Mouse (Mus musculus): Measurements from ENCODE around the gene Slc2a9. TPM values are rescaled to one million over a fixed set of nuclear protein-coding genes. Genes with fewer than 3 reads are reported as not detected.

The Slc2a9 gene
- polyA plus RNA-seq, 1 experiment from 2014 or later, result 1.6 TPM

- Histone ChIP-seq H3K27me3 (ENCODE audit: control insufficient read depth, insufficient read depth, low read length) (no peaks in the 10 kb centered on the region), H3K36me3 (ENCODE audit: control insufficient read depth, insufficient read depth, low read length) (no peaks in the 10 kb centered on the region), H3K4me1 (ENCODE audit: control insufficient read depth, insufficient read depth, low read length) (no peaks in the 10 kb centered on the region), H3K4me3 (ENCODE audit: low read length) (no peak overlapping the region), H3K27ac (ENCODE audit: low read depth, low read length) (no peak overlapping the region), H3K4me2 (replicated peaks; ENCODE audit: low read depth, low read length) (no peak overlapping the region), H3K9ac (ENCODE audit: low read depth, low read length) (no peak overlapping the region), H3K9me3 (ENCODE audit: control insufficient read depth, low read length) (no peaks in the 10 kb centered on the region)
- no peak for ATAC-seq (ENCODE audit: low FRiP score, low TSS enrichment)
- 88% methylated on average over 6 of the region's 6 CpGs for WGBS
Measured at GRCm38 (mm10) chr5:38493890-38494289, 9.1 kb downstream of the Slc2a9 start.

DNA sequence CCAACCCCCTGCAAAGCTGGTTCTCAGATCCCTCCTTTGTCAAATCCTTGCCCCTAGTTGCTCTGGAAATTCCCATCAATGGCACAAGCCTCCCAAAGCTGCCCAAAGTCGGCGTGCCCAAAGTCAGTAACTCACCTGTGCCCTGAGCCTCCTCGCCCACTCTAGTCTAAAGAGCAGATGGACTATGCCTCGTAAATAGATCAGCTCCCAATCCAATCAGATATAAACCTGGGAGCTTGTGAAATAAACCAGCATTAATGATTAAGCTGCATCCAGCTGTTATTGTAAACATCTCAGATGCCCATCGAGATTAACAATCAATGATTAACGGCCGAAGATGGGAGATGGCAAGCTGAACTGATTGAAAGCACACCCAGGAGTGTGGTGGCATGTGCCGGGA lies 11.2 kb downstream of the Slc2a9 start:
- H3K9me3 ChIP-seq (ENCODE audit: control insufficient read depth, low read length), result no peaks in the 10 kb centered on the region
- no peak overlapping the region for H3K4me2 ChIP-seq (replicated peaks; ENCODE audit: low read depth, low read length)
- H3K9ac ChIP-seq (ENCODE audit: low read depth, low read length), result no peak overlapping the region
- no peak overlapping the region for H3K27ac ChIP-seq (ENCODE audit: low read depth, low read length)
- no peaks in the 10 kb centered on the region for H3K27me3 ChIP-seq (ENCODE audit: control insufficient read depth, insufficient read depth, low read length)
- 83% methylated on average over 8 of the region's 8 CpGs for WGBS
- H3K4me1 ChIP-seq (ENCODE audit: control insufficient read depth, insufficient read depth, low read length), result no peaks in the 10 kb centered on the region
- H3K36me3 ChIP-seq (ENCODE audit: control insufficient read depth, insufficient read depth, low read length), result no peaks in the 10 kb centered on the region
- H3K4me3 ChIP-seq (ENCODE audit: low read length), result no peak overlapping the region
- ATAC-seq (ENCODE audit: low FRiP score, low TSS enrichment), result no peak

- Histone ChIP-seq H3K4me1 (ENCODE audit: control insufficient read depth, insufficient read depth, low read length) (no peaks in the 10 kb centered on the region), H3K36me3 (ENCODE audit: control insufficient read depth, insufficient read depth, low read length) (no peaks in the 10 kb centered on the region), H3K27ac (ENCODE audit: low read depth, low read length) (no peak overlapping the region), H3K4me2 (replicated peaks; ENCODE audit: low read depth, low read length) (no peak overlapping the region), H3K9me3 (ENCODE audit: control insufficient read depth, low read length) (no peaks in the 10 kb centered on the region), H3K27me3 (ENCODE audit: control insufficient read depth, insufficient read depth, low read length) (no peaks in the 10 kb centered on the region), H3K4me3 (ENCODE audit: low read length) (no peak overlapping the region), H3K9ac (ENCODE audit: low read depth, low read length) (no peak overlapping the region)
- no peak for ATAC-seq (ENCODE audit: low FRiP score, low TSS enrichment)
- 87% methylated on average over 4 of the region's 4 CpGs for WGBS
Measured at GRCm38 (mm10) chr5:38489739-38490138, 13.2 kb downstream of the Slc2a9 start.

DNA sequence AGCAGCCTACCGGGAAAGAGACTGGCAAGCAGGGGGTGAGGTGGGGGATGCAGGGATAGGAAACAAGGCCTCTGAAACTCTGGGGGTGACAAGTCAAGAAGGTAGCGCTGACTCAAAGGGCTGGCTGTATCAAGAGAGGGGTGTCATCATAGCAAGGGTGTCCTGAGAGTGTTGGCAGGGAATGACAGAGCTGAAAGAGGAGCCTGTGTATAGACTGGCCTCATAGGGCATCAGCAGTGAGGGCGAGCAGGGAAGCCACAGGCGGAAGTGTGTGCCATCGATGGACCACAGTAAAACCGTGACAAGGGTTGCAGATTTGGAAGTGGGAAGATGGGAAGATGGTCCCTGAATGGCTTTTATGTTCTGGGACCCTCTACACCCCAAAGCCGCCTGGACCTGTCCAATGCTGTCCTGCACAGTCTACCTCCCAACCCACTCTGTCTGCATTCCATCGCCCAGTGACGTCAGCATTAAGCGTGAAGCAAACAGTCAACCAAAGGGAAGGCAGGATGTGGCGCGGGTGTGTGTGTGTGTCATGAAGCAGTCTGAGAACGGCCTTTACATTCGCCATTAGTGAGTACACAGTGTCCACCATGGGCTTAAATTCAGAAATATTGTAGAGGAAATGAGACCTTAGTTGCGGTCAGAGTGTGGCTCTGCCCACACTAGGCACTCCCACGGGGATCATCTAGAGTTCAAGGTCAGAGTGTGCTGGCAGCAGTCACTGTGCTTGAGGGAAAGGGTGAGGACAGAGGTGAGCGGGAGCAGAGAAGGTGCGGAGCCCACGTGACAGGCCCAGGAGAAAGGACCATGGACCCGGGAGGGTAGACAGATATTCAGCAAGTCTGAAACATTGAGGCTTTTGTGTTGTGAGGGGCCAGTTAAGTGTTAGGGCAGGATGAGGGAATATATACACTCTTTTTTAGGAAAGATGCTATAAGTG lies 14.0 kb downstream of the Slc2a9 start:
- H3K27me3 ChIP-seq (ENCODE audit: control insufficient read depth, insufficient read depth, low read length), result no peaks in the 10 kb centered on the region
- no peak overlapping the region for H3K4me3 ChIP-seq (ENCODE audit: low read length)
- no peaks in the 10 kb centered on the region for H3K36me3 ChIP-seq (ENCODE audit: control insufficient read depth, insufficient read depth, low read length)
- H3K4me2 ChIP-seq (replicated peaks; ENCODE audit: low read depth, low read length), result no peak overlapping the region
- H3K27ac ChIP-seq (ENCODE audit: low read depth, low read length), result no peak overlapping the region
- H3K9ac ChIP-seq (ENCODE audit: low read depth, low read length), result no peak overlapping the region
- H3K9me3 ChIP-seq (ENCODE audit: control insufficient read depth, low read length), result no peaks in the 10 kb centered on the region
- no peak for ATAC-seq (ENCODE audit: low FRiP score, low TSS enrichment)
- no peaks in the 10 kb centered on the region for H3K4me1 ChIP-seq (ENCODE audit: control insufficient read depth, insufficient read depth, low read length)
- 69% methylated on average over 20 of the region's 20 CpGs for WGBS

GRCm38 (mm10) chr5:38488026-38488425 lies 14.9 kb downstream of the Slc2a9 start:
- no peaks in the 10 kb centered on the region for H3K4me1 ChIP-seq (ENCODE audit: control insufficient read depth, insufficient read depth, low read length)
- no peaks in the 10 kb centered on the region for H3K9me3 ChIP-seq (ENCODE audit: control insufficient read depth, low read length)
- no peaks in the 10 kb centered on the region for H3K36me3 ChIP-seq (ENCODE audit: control insufficient read depth, insufficient read depth, low read length)
- no peak overlapping the region for H3K27ac ChIP-seq (ENCODE audit: low read depth, low read length)
- no peak overlapping the region for H3K9ac ChIP-seq (ENCODE audit: low read depth, low read length)
- ATAC-seq (ENCODE audit: low FRiP score, low TSS enrichment), result no peak
- 56% methylated on average over 6 of the region's 6 CpGs for WGBS
- H3K27me3 ChIP-seq (ENCODE audit: control insufficient read depth, insufficient read depth, low read length), result no peaks in the 10 kb centered on the region
- no peak overlapping the region for H3K4me3 ChIP-seq (ENCODE audit: low read length)
- H3K4me2 ChIP-seq (replicated peaks; ENCODE audit: low read depth, low read length), result no peak overlapping the region

GRCm38 (mm10) chr5:38487247-38487646 lies 15.7 kb downstream of the Slc2a9 start:
- no peaks in the 10 kb centered on the region for H3K4me1 ChIP-seq (ENCODE audit: control insufficient read depth, insufficient read depth, low read length)
- no peak overlapping the region for H3K4me3 ChIP-seq (ENCODE audit: low read length)
- no peaks in the 10 kb centered on the region for H3K36me3 ChIP-seq (ENCODE audit: control insufficient read depth, insufficient read depth, low read length)
- H3K9me3 ChIP-seq (ENCODE audit: control insufficient read depth, low read length), result no peaks in the 10 kb centered on the region
- H3K4me2 ChIP-seq (replicated peaks; ENCODE audit: low read depth, low read length), result no peak overlapping the region
- H3K27ac ChIP-seq (ENCODE audit: low read depth, low read length), result no peak overlapping the region
- H3K27me3 ChIP-seq (ENCODE audit: control insufficient read depth, insufficient read depth, low read length), result no peaks in the 10 kb centered on the region
- ATAC-seq (ENCODE audit: low FRiP score, low TSS enrichment), result no peak
- WGBS, result 84% methylated on average over 4 of the region's 4 CpGs
- no peak overlapping the region for H3K9ac ChIP-seq (ENCODE audit: low read depth, low read length)

DNA sequence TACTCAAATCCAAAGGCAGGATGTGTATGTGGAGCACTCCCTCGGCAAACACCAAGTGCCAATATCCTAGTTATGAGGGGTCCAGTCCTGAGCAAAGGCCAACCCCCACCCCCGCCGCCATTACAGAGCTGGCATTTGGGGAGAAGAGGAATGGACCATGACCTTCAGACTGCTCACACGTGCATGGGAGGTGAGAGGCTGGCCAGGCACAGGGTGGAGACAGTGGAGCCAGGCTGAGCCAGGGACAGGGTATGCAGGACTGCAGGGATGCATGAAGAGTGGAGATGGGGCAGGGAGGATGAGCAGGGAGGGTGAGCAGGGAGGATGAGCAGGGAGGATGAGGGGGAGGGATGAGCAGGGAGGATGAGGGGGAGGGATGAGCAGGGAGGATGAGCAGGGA lies 17.0 kb downstream of the Slc2a9 start:
- no peak overlapping the region for H3K27ac ChIP-seq (ENCODE audit: low read depth, low read length)
- no peak overlapping the region for H3K4me3 ChIP-seq (ENCODE audit: low read length)
- H3K4me2 ChIP-seq (replicated peaks; ENCODE audit: low read depth, low read length), result no peak overlapping the region
- H3K36me3 ChIP-seq (ENCODE audit: control insufficient read depth, insufficient read depth, low read length), result no peaks in the 10 kb centered on the region
- ATAC-seq (ENCODE audit: low FRiP score, low TSS enrichment), result no peak
- H3K27me3 ChIP-seq (ENCODE audit: control insufficient read depth, insufficient read depth, low read length), result no peaks in the 10 kb centered on the region
- H3K9ac ChIP-seq (ENCODE audit: low read depth, low read length), result no peak overlapping the region
- WGBS, result 66% methylated on average over 4 of the region's 4 CpGs
- no peaks in the 10 kb centered on the region for H3K9me3 ChIP-seq (ENCODE audit: control insufficient read depth, low read length)
- H3K4me1 ChIP-seq (ENCODE audit: control insufficient read depth, insufficient read depth, low read length), result peaks cover 4% of the 10 kb centered on the region; the same call in 1 of the 2 replicates

- 47% methylated on average over 7 of the region's 7 CpGs for WGBS
- Histone ChIP-seq H3K27me3 (ENCODE audit: control insufficient read depth, insufficient read depth, low read length) (no peaks in the 10 kb centered on the region), H3K4me2 (replicated peaks; ENCODE audit: low read depth, low read length) (no peak overlapping the region), H3K9me3 (ENCODE audit: control insufficient read depth, low read length) (no peaks in the 10 kb centered on the region), H3K36me3 (ENCODE audit: control insufficient read depth, insufficient read depth, low read length) (no peaks in the 10 kb centered on the region), H3K4me3 (ENCODE audit: low read length) (no peak overlapping the region), H3K4me1 (ENCODE audit: control insufficient read depth, insufficient read depth, low read length) (peaks cover 21% of the 10 kb centered on the region; the same call in 1 of the 2 replicates), H3K9ac (ENCODE audit: low read depth, low read length) (no peak overlapping the region), H3K27ac (ENCODE audit: low read depth, low read length) (no peak overlapping the region)
- ATAC-seq (ENCODE audit: low FRiP score, low TSS enrichment), result no peak
Measured at GRCm38 (mm10) chr5:38483518-38484110, 19.3 kb downstream of the Slc2a9 start.

Data from kidney, embryonic 14.5 days (tissue).